Mouse (Mus musculus) lung, postnatal 0 days (tissue): ENCODE measurements around the gene Gm10972. TPM values are rescaled to one million over a fixed set of nuclear protein-coding genes. Genes with fewer than 3 reads are reported as not detected.
"Not testable (repeated sequence)": the region's sequence is repeated elsewhere in the genome, so short reads cannot be mapped to it uniquely, and the experiment has no call there.

Experiments
- ATAC-seq: fragments of 200-750 bp; cut with Nextera tagmentation; 2 replicates; pipeline ENCODE4 v1.8.0; 2017; ENCODE audit warnings: moderate library complexity
- DNase-seq: peaks from one replicate; pipeline ENCODE4 v3.0.0-alpha.2; 2016; ENCODE audit warnings: low spot score
- H3K27ac ChIP-seq: fragments of 300-500 bp; sonication (generic); 2 replicates; pipeline ENCODE4 v1.5.1; 2014; ENCODE audit warnings: antibody characterized with exemption, mild to moderate bottlenecking, low read length, mixed read lengths
- H3K27me3 ChIP-seq: fragments of 300-500 bp; sonication (generic); replicated peaks from 2 replicates; pipeline ENCODE4 v1.6.1; 2014; ENCODE audit warnings: low read length, mixed read lengths; ENCODE audit not compliant: insufficient read depth
- H3K36me3 ChIP-seq: fragments of 300-500 bp; sonication (generic); 2 replicates; pipeline ENCODE4 v1.6.1; 2014; ENCODE audit warnings: low read length, mixed read lengths; ENCODE audit not compliant: insufficient read depth
- H3K4me1 ChIP-seq: fragments of 300-500 bp; sonication (generic); 2 replicates; pipeline ENCODE4 v1.6.1; 2014; ENCODE audit warnings: antibody characterized with exemption, low read depth, low read length, mixed read lengths; ENCODE audit not compliant: insufficient read depth
- H3K4me2 ChIP-seq: fragments of 300-500 bp; sonication (generic); replicated peaks from 2 replicates; pipeline ENCODE4 v1.6.1; 2014; ENCODE audit warnings: low read depth, mild to moderate bottlenecking, low read length, moderate library complexity, mixed read lengths
- H3K4me3 ChIP-seq: fragments of 300-500 bp; sonication (generic); 2 replicates; pipeline ENCODE4 v1.5.1; 2014; ENCODE audit warnings: low read depth, low read length
- H3K9ac ChIP-seq: fragments of 300-500 bp; sonication (generic); replicated peaks from 2 replicates; pipeline ENCODE4 v1.6.1; 2014; ENCODE audit warnings: low read depth, mild to moderate bottlenecking
- H3K9me3 ChIP-seq: fragments of 300-500 bp; sonication (generic); 2 replicates; pipeline ENCODE4 v1.6.1; 2016; ENCODE audit warnings: low read length, mixed read lengths
- CTCF ChIP-seq: IDR thresholded peaks from 2 replicates; pipeline ENCODE4 v1.5.1; 2016; ENCODE audit warnings: antibody characterized with exemption, mild to moderate bottlenecking
- EP300 ChIP-seq: IDR thresholded peaks from 2 replicates; pipeline ENCODE4 v1.6.1; 2016; ENCODE audit warnings: antibody characterized with exemption, mild to moderate bottlenecking, control low read depth
- WGBS: fragments of 180-500 bp; shearing (Covaris S2); extraction: QIAGEN DNeasy Blood & Tissue Kit; methylation state at CpG from one replicate; pipeline ENCODE4 v1.1.7; 2014; 5-methylcytosine and 5-hydroxymethylcytosine counted together
- polyA plus RNA-seq: library from polyadenylated mRNA; unstranded; fragments of >200 nt; fragmentation: Nextera tagmentation; extraction: Ambion mirVana; gene quantifications from 2 replicates; pipeline ENCODE4 v1.2.1, GENCODE M21; 2015

The Gm10972 gene
- polyA plus RNA-seq, 1 experiment from 2014 or later = not detected

- peak; percentile 90 for DNase-seq
- Histone ChIP-seq H3K9me3 (no peaks in the 10 kb centered on the region), H3K4me3 (no peak overlapping the region), H3K36me3 (no peaks in the 10 kb centered on the region), H3K9ac (no peak overlapping the region), H3K27me3 (no peaks in the 10 kb centered on the region), H3K4me1 (no peaks in the 10 kb centered on the region), H3K4me2 (no peak overlapping the region; the same call in 1 of the 2 replicates), H3K27ac (no peak overlapping the region; the same call in 1 of the 2 replicates)
- ATAC-seq = peak; percentile 93
- TF ChIP-seq CTCF (no peak), EP300 (peak; percentile 84)
- 56% methylated on average over 16 of the region's 16 CpGs for WGBS
These were observed 37.9 kb downstream of the Gm10972 start for GRCm38 (mm10) chr3:94680783-94681182.

GRCm38 (mm10) chr3:94683646-94684045 lies 40.7 kb downstream of the Gm10972 start:
- Histone ChIP-seq H3K9me3 (no peaks in the 10 kb centered on the region), H3K4me1 (no peaks in the 10 kb centered on the region), H3K36me3 (no peaks in the 10 kb centered on the region), H3K27ac (no peak overlapping the region), H3K4me2 (no peak overlapping the region), H3K4me3 (no peak overlapping the region), H3K9ac (no peak overlapping the region), H3K27me3 (no peaks in the 10 kb centered on the region)
- DNase-seq = no peak
- WGBS = 71% methylated on average over 6 of the region's 6 CpGs
- no peak for TF ChIP-seq CTCF
- no peak for TF ChIP-seq EP300
- ATAC-seq = no peak

GRCm38 (mm10) chr3:94685989-94686772 lies 43.3 kb downstream of the Gm10972 start:
- 77% methylated on average over 8 of the region's 8 CpGs for WGBS
- H3K4me2 ChIP-seq, H3K4me1 ChIP-seq, H3K36me3 ChIP-seq, H3K4me3 ChIP-seq, H3K27me3 ChIP-seq, H3K27ac ChIP-seq, H3K9ac ChIP-seq, H3K9me3 ChIP-seq: not testable (repeated sequence)
- DNase-seq (peak; percentile 6), ATAC-seq (peak; percentile 81)

- not testable (repeated sequence) for DNase-seq, H3K9me3 ChIP-seq, H3K27ac ChIP-seq, H3K4me1 ChIP-seq, ATAC-seq, H3K4me2 ChIP-seq, H3K36me3 ChIP-seq, H3K4me3 ChIP-seq, H3K9ac ChIP-seq, H3K27me3 ChIP-seq
- 88% methylated on average over 2 of the region's 3 CpGs for WGBS
These were observed 45.8 kb downstream of the Gm10972 start for GRCm38 (mm10) chr3:94688698-94689097.

- not testable (repeated sequence) for H3K4me1 ChIP-seq, H3K36me3 ChIP-seq, H3K9ac ChIP-seq, DNase-seq, ATAC-seq, H3K9me3 ChIP-seq, H3K4me3 ChIP-seq, H3K27me3 ChIP-seq, H3K4me2 ChIP-seq, H3K27ac ChIP-seq
- WGBS = 62% methylated on average over 1 of the region's 1 CpGs
These were observed 46.3 kb downstream of the Gm10972 start for GRCm38 (mm10) chr3:94689195-94689594.

GRCm38 (mm10) chr3:94690162-94690561 lies 47.2 kb downstream of the Gm10972 start:
- H3K9me3 ChIP-seq, ATAC-seq, H3K27ac ChIP-seq, H3K27me3 ChIP-seq, DNase-seq, H3K9ac ChIP-seq, H3K4me2 ChIP-seq, H3K4me1 ChIP-seq, H3K4me3 ChIP-seq, H3K36me3 ChIP-seq: not testable (repeated sequence)
- 68% methylated on average over 6 of the region's 6 CpGs for WGBS
